Mouse (Mus musculus) liver, adult 2 months (tissue): ENCODE data around the gene Cand2. TPM values are rescaled to one million over a fixed set of nuclear protein-coding genes. Genes with fewer than 3 reads are reported as not detected.

Experiments
- DNase-seq: peaks from one replicate; pipeline ENCODE4 v3.0.0-alpha.2; 2011; ENCODE audit warnings: low read depth, low spot score; ENCODE audit errors: extremely low read depth
- H3K27ac ChIP-seq: fragments of 200-500 bp; replicated peaks from 2 replicates; pipeline ENCODE4 v1.5.1; 2012; ENCODE audit warnings: low read depth, mild to moderate bottlenecking, control low read depth, inconsistent platforms, low read length; ENCODE audit not compliant: insufficient read depth
- H3K27me3 ChIP-seq: fragments of 200-500 bp; 2 replicates; pipeline ENCODE4 v1.6.1; 2012; ENCODE audit warnings: mild to moderate bottlenecking, moderate library complexity, low read length, inconsistent platforms; ENCODE audit not compliant: control insufficient read depth, insufficient read depth
- H3K36me3 ChIP-seq: fragments of 200-500 bp; 2 replicates; pipeline ENCODE4 v1.6.1; 2012; ENCODE audit warnings: low read length, inconsistent platforms; ENCODE audit not compliant: control insufficient read depth, insufficient read depth
- H3K4me1 ChIP-seq: fragments of 200-500 bp; 2 replicates; pipeline ENCODE4 v1.6.1; 2011; ENCODE audit warnings: low read length; ENCODE audit not compliant: control insufficient read depth, insufficient read depth
- H3K4me3 ChIP-seq: fragments of 200-500 bp; 2 replicates; pipeline ENCODE4 v1.5.1; 2011; ENCODE audit warnings: low read depth, mild to moderate bottlenecking, control low read depth, low read length, moderate library complexity; ENCODE audit not compliant: insufficient read depth
- H3K79me2 ChIP-seq: fragments of 200-500 bp; 2 replicates; pipeline ENCODE4 v1.6.1; 2012; ENCODE audit warnings: inconsistent platforms, mild to moderate bottlenecking, low read length, moderate library complexity; ENCODE audit not compliant: control insufficient read depth, insufficient read depth
- H3K9ac ChIP-seq: fragments of 200-500 bp; 2 replicates; pipeline ENCODE4 v1.6.1; 2012; ENCODE audit warnings: low read depth, mild to moderate bottlenecking, control low read depth, inconsistent platforms, low read length
- CTCF ChIP-seq: fragments of 200-500 bp; IDR thresholded peaks from 2 replicates; pipeline ENCODE4 v1.5.1; 2011; ENCODE audit warnings: low read depth, low read length, control low read depth
- POLR2A ChIP-seq: fragments of 200-500 bp; IDR thresholded peaks from 2 replicates; pipeline ENCODE4 v1.6.1; 2011; ENCODE audit warnings: low read length, control low read depth; ENCODE audit not compliant: insufficient read depth; ENCODE audit errors: extremely low read depth
- WGBS: fragments of 180-500 bp; shearing (Covaris S2); methylation state at CpG from one replicate; pipeline ENCODE4 v1.1.7; 2018; 5-methylcytosine and 5-hydroxymethylcytosine counted together
- polyA plus RNA-seq: library from polyadenylated mRNA; depleted of rRNA; stranded (reverse); fragments of >200 nt; gene quantifications from 2 replicates; pipeline ENCODE4 v1.2.3, GENCODE M21; 2012
- total RNA-seq: library from RNA; depleted of rRNA; stranded (reverse); fragments of >200 nt; gene quantifications from 2 replicates; pipeline ENCODE4 v1.2.3, GENCODE M21; 2014

Cand2 gene
- total and polyA plus RNA-seq, 2 experiments, result 0.18 to 0.57 TPM

- WGBS, result 37% methylated on average over 4 of the region's 4 CpGs
- Histone ChIP-seq H3K79me2 (no peaks in the 10 kb centered on the region), H3K27ac (no peak overlapping the region), H3K27me3 (no peaks in the 10 kb centered on the region), H3K36me3 (no peaks in the 10 kb centered on the region), H3K4me1 (peaks cover 2% of the 10 kb centered on the region; the same call in 1 of the 2 replicates), H3K4me3 (no peak overlapping the region), H3K9ac (no peak overlapping the region)
- peak; percentile 58 for DNase-seq
- no peak for TF ChIP-seq POLR2A
- no peak for TF ChIP-seq CTCF
These were observed 70.7 kb downstream of the Cand2 start for GRCm38 (mm10) chr6:115845006-115845405.

DNA sequence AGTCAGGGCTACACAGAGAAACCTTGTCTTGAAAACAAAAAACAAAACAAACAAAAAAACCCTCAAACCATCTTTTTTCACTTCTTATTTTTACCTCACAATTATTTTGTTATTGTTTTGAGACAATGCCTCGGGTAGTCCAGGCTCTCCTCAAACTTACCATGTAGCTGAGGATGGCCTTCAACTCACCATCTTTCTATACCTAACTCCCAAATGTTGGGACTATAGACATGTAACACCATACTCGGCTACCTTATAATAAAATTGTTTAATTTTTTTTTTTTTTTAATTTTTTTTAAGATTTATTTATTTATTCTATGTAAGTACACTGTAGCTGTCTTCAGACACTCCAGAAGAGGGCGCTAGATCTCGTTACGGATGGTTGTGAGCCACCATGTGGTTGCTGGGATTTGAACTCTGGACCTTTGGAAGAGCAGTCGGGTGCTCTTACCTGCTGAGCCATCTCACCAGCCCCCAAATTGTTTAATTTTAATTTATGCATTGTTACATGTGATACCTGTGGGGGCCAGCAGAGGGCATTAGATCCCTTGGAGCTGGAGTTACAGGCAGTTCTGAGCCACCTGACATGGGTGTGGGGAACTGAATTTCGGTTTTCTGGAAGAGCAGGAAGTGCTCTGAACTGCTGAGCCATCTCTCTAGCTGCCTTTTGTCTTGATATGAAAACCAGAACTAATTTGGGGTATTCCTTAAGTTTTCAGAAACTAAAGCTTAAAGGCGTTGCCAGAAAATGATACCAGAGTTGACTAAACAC lies 72.5 kb downstream of the Cand2 start:
- Histone ChIP-seq H3K4me1 (peaks cover 2% of the 10 kb centered on the region; the same call in 1 of the 2 replicates), H3K9ac (no peak overlapping the region), H3K36me3 (no peaks in the 10 kb centered on the region), H3K4me3 (no peak overlapping the region), H3K79me2 (no peaks in the 10 kb centered on the region), H3K27me3 (no peaks in the 10 kb centered on the region), H3K27ac (no peak overlapping the region)
- TF ChIP-seq CTCF (peak; percentile 57), POLR2A (no peak)
- peak; percentile 53 for DNase-seq
- WGBS, result 23% methylated on average over 8 of the region's 8 CpGs

- Histone ChIP-seq H3K4me1 (peaks cover 4% of the 10 kb centered on the region; the same call in 1 of the 2 replicates), H3K4me3 (no peak overlapping the region), H3K79me2 (no peaks in the 10 kb centered on the region), H3K27me3 (no peaks in the 10 kb centered on the region), H3K9ac (no peak overlapping the region), H3K36me3 (no peaks in the 10 kb centered on the region), H3K27ac (no peak overlapping the region)
- no peak for TF ChIP-seq POLR2A
- no peak for TF ChIP-seq CTCF
- no peak for DNase-seq
- 87% methylated on average over 10 of the region's 10 CpGs for WGBS
These were observed 74.4 kb downstream of the Cand2 start for GRCm38 (mm10) chr6:115848598-115849304.

DNA sequence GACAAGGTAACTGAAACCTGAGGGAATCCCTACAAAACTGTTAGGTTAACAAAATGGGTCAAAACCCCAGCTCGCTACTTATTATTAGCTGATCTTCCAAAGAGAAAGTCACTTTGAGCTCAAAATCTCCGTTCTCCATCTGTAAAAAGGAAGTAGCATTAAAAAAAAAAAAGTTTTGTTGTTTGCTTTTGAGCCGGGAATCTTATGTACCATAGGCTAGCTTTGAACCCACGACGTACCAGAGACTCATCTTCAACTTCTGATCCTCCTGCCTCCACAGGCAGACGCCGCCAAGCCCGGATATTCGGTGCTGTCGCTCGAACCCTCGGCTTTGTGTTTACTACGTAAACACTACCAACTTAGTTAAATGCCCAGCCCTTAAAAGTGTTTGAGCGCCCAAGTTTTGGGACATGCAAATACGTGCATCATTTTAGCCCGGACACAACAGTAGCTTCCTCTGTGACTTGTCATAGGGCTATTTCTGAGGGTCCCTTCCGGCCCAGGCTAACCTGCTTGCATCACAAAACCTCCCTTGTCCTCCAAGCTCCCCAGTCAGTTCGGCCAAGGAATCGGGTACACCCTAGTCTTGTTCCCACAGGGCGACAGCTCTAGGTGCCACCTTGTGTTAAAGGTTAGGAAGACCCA lies 78.2 kb downstream of the Cand2 start:
- H3K36me3 ChIP-seq, result no peaks in the 10 kb centered on the region
- WGBS, result 11% methylated on average over 20 of the region's 20 CpGs
- TF ChIP-seq CTCF (no peak), POLR2A (no peak)
- no peaks in the 10 kb centered on the region for H3K79me2 ChIP-seq
- 0 out of 2 replicates have a peak, but pooled peaks cover 2% of the 10 kb centered on the region for H3K4me1 ChIP-seq
- no peaks in the 10 kb centered on the region for H3K27me3 ChIP-seq
- peak overlapping the region; percentile 54 for H3K4me3 ChIP-seq
- no peak for DNase-seq
- peak overlapping the region; percentile 17; the same call in 1 of the 2 replicates for H3K27ac ChIP-seq
- H3K9ac ChIP-seq, result peak overlapping the region; percentile 26; the same call in 1 of the 2 replicates

DNA sequence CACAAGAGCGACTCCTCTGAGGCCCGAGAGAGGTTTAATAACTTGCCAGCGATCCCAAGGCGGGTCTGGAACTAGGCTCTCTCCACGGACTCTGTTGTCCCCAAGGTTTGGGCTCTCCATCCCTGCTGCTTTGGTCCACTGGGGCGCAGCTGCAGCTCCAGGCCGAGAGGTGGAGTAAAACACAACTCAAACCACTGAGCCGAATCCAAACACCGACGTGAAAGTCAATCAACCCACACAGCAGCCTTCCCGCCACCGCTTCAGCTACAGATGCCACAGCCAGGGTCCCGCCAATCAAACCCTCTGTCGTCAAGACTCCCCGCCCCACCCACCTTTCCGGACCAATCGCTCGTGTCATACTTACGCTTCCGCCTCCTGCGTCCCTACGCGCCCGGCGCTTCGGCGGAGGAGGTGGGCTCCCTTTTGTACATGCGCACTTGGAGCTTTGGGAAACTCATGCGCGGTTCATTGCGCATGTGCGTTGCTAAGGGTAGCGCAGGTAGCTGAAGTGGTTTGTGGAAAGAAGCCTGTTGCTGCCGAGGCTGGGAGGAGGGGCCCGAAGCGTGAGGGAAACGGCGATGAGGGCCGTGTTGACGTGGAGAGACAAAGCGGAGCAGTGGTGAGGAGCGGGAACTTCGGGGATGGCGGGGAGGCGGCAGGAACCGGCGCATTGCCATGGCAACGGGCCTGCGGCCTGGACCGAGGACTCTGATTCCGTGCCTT lies 78.9 kb downstream of the Cand2 start, which contains the start of the genes Mbd4 and Ift122:
Mbd4 (minus strand) TSS at position 281 of the 723 bp plus-strand sequence.
Ift122 (plus strand) TSS at position 380 of the 723 bp plus-strand sequence.
- Histone ChIP-seq H3K27me3 (no peaks in the 10 kb centered on the region), H3K79me2 (no peaks in the 10 kb centered on the region), H3K36me3 (no peaks in the 10 kb centered on the region), H3K4me3 (peak within 1 kb of the TSS; percentile 67), H3K27ac (peak within 1 kb of the TSS; percentile 17; the same call in 1 of the 2 replicates), H3K4me1 (0 out of 2 replicates have a peak, but pooled peaks cover 2% of the 10 kb centered on the region), H3K9ac (peak within 1 kb of the TSS; percentile 26)
- DNase-seq, result peak; percentile 95
- peak; percentile 77 for TF ChIP-seq CTCF
- TF ChIP-seq POLR2A, result no peak
- under 1% methylated on average over 51 of the region's 51 CpGs for WGBS
